Mouse (Mus musculus): ENCODE measurements around the gene Fam13a. TPM values are rescaled to one million over a fixed set of nuclear protein-coding genes. Genes with fewer than 3 reads are reported as not detected.

Gene Fam13a
- 6.4 and 7.4 TPM in 2 replicates for polyA plus RNA-seq (2015; fragmentation: Nextera tagmentation; extraction: Ambion mirVana)

GRCm38 (mm10) chr6:59024164-59024724, at the start of gene Fam13a:
TSS of gene Fam13a (minus strand) at chr6:59024549.
- Histone ChIP-seq H3K27me3 (no peaks in the 10 kb centered on the region), H3K9ac (peak within 1 kb of the TSS; percentile 63), H3K4me1 (peaks cover 7% of the 10 kb centered on the region; the same call in 1 of the 2 replicates), H3K36me3 (no peaks in the 10 kb centered on the region), H3K9me3 (no peaks in the 10 kb centered on the region), H3K4me2 (replicated peaks) (peak within 1 kb of the TSS; percentile 70), H3K4me3 (peak within 1 kb of the TSS; percentile 60), H3K27ac (peak within 1 kb of the TSS; percentile 23)
- WGBS, result under 1% methylated on average over 16 of the region's 16 CpGs
- peak; percentile 99 for ATAC-seq (ENCODE audit: low FRiP score, low read depth)

- 77% methylated on average over 5 of the region's 5 CpGs for WGBS
- no peaks in the 10 kb centered on the region for H3K36me3 ChIP-seq
- peaks cover 21% of the 10 kb centered on the region for H3K9me3 ChIP-seq
- no peak overlapping the region for H3K4me2 ChIP-seq (replicated peaks)
- no peaks in the 10 kb centered on the region for H3K27me3 ChIP-seq
- no peak for ATAC-seq (ENCODE audit: low FRiP score, low read depth)
- no peak overlapping the region for H3K4me3 ChIP-seq
- no peak overlapping the region for H3K9ac ChIP-seq
- H3K27ac ChIP-seq, result no peak overlapping the region
- H3K4me1 ChIP-seq, result no peaks in the 10 kb centered on the region
Measured at GRCm38 (mm10) chr6:59072096-59073060, 48.0 kb upstream of the Fam13a start.

- peaks cover 16% of the 10 kb centered on the region for H3K9me3 ChIP-seq
- no peaks in the 10 kb centered on the region for H3K27me3 ChIP-seq
- no peak overlapping the region for H3K27ac ChIP-seq
- ATAC-seq (ENCODE audit: low FRiP score, low read depth), result no peak
- H3K36me3 ChIP-seq, result no peaks in the 10 kb centered on the region
- no peak overlapping the region for H3K4me3 ChIP-seq
- H3K9ac ChIP-seq, result no peak overlapping the region
- H3K4me2 ChIP-seq (replicated peaks), result no peak overlapping the region
- no peaks in the 10 kb centered on the region for H3K4me1 ChIP-seq
- 80% methylated on average over 3 of the region's 3 CpGs for WGBS
Measured at GRCm38 (mm10) chr6:59071691-59072090, 47.3 kb upstream of the Fam13a start.

- no peaks in the 10 kb centered on the region for H3K4me1 ChIP-seq
- no peaks in the 10 kb centered on the region for H3K9me3 ChIP-seq
- H3K4me2 ChIP-seq (replicated peaks), result no peak overlapping the region
- no peak overlapping the region for H3K4me3 ChIP-seq
- 82% methylated on average over 5 of the region's 5 CpGs for WGBS
- no peak for ATAC-seq (ENCODE audit: low FRiP score, low read depth)
- H3K36me3 ChIP-seq, result no peaks in the 10 kb centered on the region
- H3K9ac ChIP-seq, result no peak overlapping the region
- H3K27me3 ChIP-seq, result no peaks in the 10 kb centered on the region
- no peak overlapping the region for H3K27ac ChIP-seq
Measured at GRCm38 (mm10) chr6:59068187-59068586, 43.8 kb upstream of the Fam13a start.

- Histone ChIP-seq H3K4me2 (replicated peaks) (no peak overlapping the region), H3K9me3 (no peaks in the 10 kb centered on the region), H3K27me3 (no peaks in the 10 kb centered on the region), H3K27ac (no peak overlapping the region), H3K9ac (no peak overlapping the region), H3K4me3 (no peak overlapping the region), H3K4me1 (no peaks in the 10 kb centered on the region), H3K36me3 (no peaks in the 10 kb centered on the region)
- ATAC-seq (ENCODE audit: low FRiP score, low read depth), result no peak
- 71% methylated on average over 4 of the region's 4 CpGs for WGBS
Measured at GRCm38 (mm10) chr6:59064440-59064839, 40.1 kb upstream of the Fam13a start.

- no peak for ATAC-seq (ENCODE audit: low FRiP score, low read depth)
- WGBS, result 90% methylated on average over 2 of the region's 2 CpGs
Measured at GRCm38 (mm10) chr6:59053232-59053631, 28.9 kb upstream of the Fam13a start.

GRCm38 (mm10) chr6:59039719-59040118, 15.4 kb upstream of the Fam13a start:
- no peak overlapping the region for H3K9ac ChIP-seq
- no peaks in the 10 kb centered on the region for H3K36me3 ChIP-seq
- H3K4me2 ChIP-seq (replicated peaks), result no peak overlapping the region
- H3K27me3 ChIP-seq, result no peaks in the 10 kb centered on the region
- WGBS, result 51% methylated on average over 1 of the region's 1 CpGs
- no peak overlapping the region for H3K4me3 ChIP-seq
- H3K4me1 ChIP-seq, result no peaks in the 10 kb centered on the region
- ATAC-seq (ENCODE audit: low FRiP score, low read depth), result no peak
- no peaks in the 10 kb centered on the region for H3K9me3 ChIP-seq
- no peak overlapping the region for H3K27ac ChIP-seq

More at GRCm38 (mm10) chr6:59053232-59053631, 28.9 kb upstream of the Fam13a start:
- H3K9me3 ChIP-seq, result no peaks in the 10 kb centered on the region
- no peaks in the 10 kb centered on the region for H3K4me1 ChIP-seq
- no peak overlapping the region for H3K9ac ChIP-seq
- H3K27me3 ChIP-seq, result no peaks in the 10 kb centered on the region
- no peak overlapping the region for H3K27ac ChIP-seq
- no peak overlapping the region for H3K4me3 ChIP-seq
- no peak overlapping the region for H3K4me2 ChIP-seq (replicated peaks)
- H3K36me3 ChIP-seq, result no peaks in the 10 kb centered on the region

- Histone ChIP-seq H3K9me3 (no peaks in the 10 kb centered on the region), H3K36me3 (no peaks in the 10 kb centered on the region), H3K4me3 (no peak overlapping the region), H3K4me2 (replicated peaks) (no peak overlapping the region), H3K4me1 (no peaks in the 10 kb centered on the region), H3K27me3 (no peaks in the 10 kb centered on the region), H3K27ac (no peak overlapping the region), H3K9ac (no peak overlapping the region)
- no peak for ATAC-seq (ENCODE audit: low FRiP score, low read depth)
- 79% methylated on average over 5 of the region's 5 CpGs for WGBS
Measured at GRCm38 (mm10) chr6:59032748-59033147, 8.4 kb upstream of the Fam13a start.

GRCm38 (mm10) chr6:59031539-59031938, 7.2 kb upstream of the Fam13a start:
- Histone ChIP-seq H3K9me3 (no peaks in the 10 kb centered on the region), H3K4me1 (no peaks in the 10 kb centered on the region), H3K27me3 (no peaks in the 10 kb centered on the region), H3K27ac (no peak overlapping the region), H3K4me2 (replicated peaks) (no peak overlapping the region), H3K36me3 (no peaks in the 10 kb centered on the region), H3K4me3 (no peak overlapping the region), H3K9ac (no peak overlapping the region)
- ATAC-seq (ENCODE audit: low FRiP score, low read depth), result no peak
- WGBS, result 83% methylated on average over 6 of the region's 6 CpGs

GRCm38 (mm10) chr6:59030667-59031066, 6.3 kb upstream of the Fam13a start:
- ATAC-seq (ENCODE audit: low FRiP score, low read depth), result no peak
- no peak overlapping the region for H3K4me3 ChIP-seq
- 83% methylated on average over 2 of the region's 2 CpGs for WGBS
- no peak overlapping the region for H3K9ac ChIP-seq
- H3K9me3 ChIP-seq, result no peaks in the 10 kb centered on the region
- no peaks in the 10 kb centered on the region for H3K27me3 ChIP-seq
- H3K36me3 ChIP-seq, result no peaks in the 10 kb centered on the region
- no peak overlapping the region for H3K4me2 ChIP-seq (replicated peaks)
- H3K4me1 ChIP-seq, result no peaks in the 10 kb centered on the region
- no peak overlapping the region for H3K27ac ChIP-seq

GRCm38 (mm10) chr6:59030037-59030436, 5.7 kb upstream of the Fam13a start:
- no peak overlapping the region for H3K9ac ChIP-seq
- no peak overlapping the region for H3K27ac ChIP-seq
- no peaks in the 10 kb centered on the region for H3K27me3 ChIP-seq
- no peak for ATAC-seq (ENCODE audit: low FRiP score, low read depth)
- H3K4me2 ChIP-seq (replicated peaks), result no peak overlapping the region
- H3K9me3 ChIP-seq, result no peaks in the 10 kb centered on the region
- H3K36me3 ChIP-seq, result no peaks in the 10 kb centered on the region
- H3K4me1 ChIP-seq, result no peaks in the 10 kb centered on the region
- H3K4me3 ChIP-seq, result no peak overlapping the region

GRCm38 (mm10) chr6:59028871-59029270, 4.5 kb upstream of the Fam13a start:
- Histone ChIP-seq H3K36me3 (no peaks in the 10 kb centered on the region), H3K27me3 (no peaks in the 10 kb centered on the region), H3K4me2 (replicated peaks) (no peak overlapping the region), H3K27ac (no peak overlapping the region), H3K9me3 (no peaks in the 10 kb centered on the region), H3K4me3 (no peak overlapping the region), H3K4me1 (no peaks in the 10 kb centered on the region), H3K9ac (no peak overlapping the region)
- no peak for ATAC-seq (ENCODE audit: low FRiP score, low read depth)
- 78% methylated on average over 2 of the region's 2 CpGs for WGBS

Data from limb, embryonic 13.5 days (tissue).